Mouse (Mus musculus): ENCODE measurements at regions not wholly inside any gene's neighbourhood (a gene's known extent, or its start where the extent isn't known, plus 50 kb on each side); places are given as distances from the start of the nearest gene placed in this dataset.

DNA sequence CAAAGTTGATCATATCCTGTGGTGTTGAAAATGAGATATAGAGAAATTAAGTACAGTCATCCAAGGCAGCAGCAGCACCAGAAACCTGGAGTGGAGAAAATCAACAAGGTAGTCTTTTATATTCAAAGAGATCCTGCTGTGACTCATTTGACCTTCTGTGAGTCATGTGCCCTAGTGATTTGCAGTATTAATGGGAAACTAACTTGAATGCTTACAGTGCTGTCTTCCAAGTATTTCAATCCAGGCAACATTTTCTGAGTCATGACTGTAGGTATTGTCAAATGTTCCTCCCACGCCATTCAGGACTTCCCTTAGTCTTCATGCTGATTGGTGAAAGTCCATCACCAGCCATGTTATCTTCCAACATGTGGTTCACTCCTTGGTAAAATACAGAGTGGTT is 169.0 kb upstream of the L3mbtl3 start:
- no peak for TF ChIP-seq GATA1 (IDR thresholded peaks at IDR 0.05; ENCODE audit: borderline replicate concordance, low read length)
- no peak for TF ChIP-seq FLI1 (IDR thresholded peaks at IDR 0.05; ENCODE audit: low read length)

Data from megakaryocyte, embryonic 14.5 days (primary cell).